Mouse (Mus musculus): ENCODE measurements around the gene Mgme1.

Gene Mgme1

GRCm38 (mm10) chr2:144264398-144265119 lies 5.9 kb upstream of the Mgme1 start:
- no peak for DNase-seq (ENCODE audit: low spot score)

- DNase-seq (ENCODE audit: low spot score), result no peak
These were observed 5.4 kb upstream of the Mgme1 start for GRCm38 (mm10) chr2:144265120-144265488.

GRCm38 (mm10) chr2:144265916-144266683 lies 4.4 kb upstream of the Mgme1 start:
- DNase-seq (ENCODE audit: low spot score), result no peak

GRCm38 (mm10) chr2:144267004-144267730 lies 3.3 kb upstream of the Mgme1 start:
- no peak for DNase-seq (ENCODE audit: low spot score)

- no peak for DNase-seq (ENCODE audit: low spot score)
These were observed 2.8 kb upstream of the Mgme1 start for GRCm38 (mm10) chr2:144267731-144268015.

- DNase-seq (ENCODE audit: low spot score), result no peak
These were observed 1.8 kb upstream of the Mgme1 start for GRCm38 (mm10) chr2:144268446-144269305.

- no peak for DNase-seq (ENCODE audit: low spot score)
These were observed 1.2 kb upstream of the Mgme1 start for GRCm38 (mm10) chr2:144269306-144269650.

- DNase-seq (ENCODE audit: low spot score), result no peak
These were observed 586 bp upstream of the Mgme1 start for GRCm38 (mm10) chr2:144269679-144270475.

- no peak for DNase-seq (ENCODE audit: low spot score)
These were observed 1.6 kb downstream of the Mgme1 start for GRCm38 (mm10) chr2:144272088-144272487.

GRCm38 (mm10) chr2:144274741-144275140 lies 4.3 kb downstream of the Mgme1 start:
- no peak for DNase-seq (ENCODE audit: low spot score)

GRCm38 (mm10) chr2:144276885-144277284 lies 6.4 kb downstream of the Mgme1 start:
- DNase-seq (ENCODE audit: low spot score), result no peak

GRCm38 (mm10) chr2:144279742-144280141 lies 9.3 kb downstream of the Mgme1 start:
- DNase-seq (ENCODE audit: low spot score), result no peak

- no peak for DNase-seq (ENCODE audit: low spot score)
These were observed 10.1 kb downstream of the Mgme1 start for GRCm38 (mm10) chr2:144280568-144280967.

GRCm38 (mm10) chr2:144281417-144281816 lies 11.0 kb downstream of the Mgme1 start:
- no peak for DNase-seq (ENCODE audit: low spot score)

- no peak for DNase-seq (ENCODE audit: low spot score)
These were observed 19.9 kb downstream of the Mgme1 start for GRCm38 (mm10) chr2:144290321-144290720.

- DNase-seq (ENCODE audit: low spot score), result no peak
These were observed 21.3 kb downstream of the Mgme1 start for GRCm38 (mm10) chr2:144291600-144292305.

GRCm38 (mm10) chr2:144295145-144295735 lies 24.8 kb downstream of the Mgme1 start:
- no peak for DNase-seq (ENCODE audit: low spot score)

- DNase-seq (ENCODE audit: low spot score), result no peak
These were observed 29.5 kb downstream of the Mgme1 start for GRCm38 (mm10) chr2:144299749-144300669.

- no peak for DNase-seq (ENCODE audit: low spot score)
These were observed 30.6 kb downstream of the Mgme1 start for GRCm38 (mm10) chr2:144301101-144301500.
